Mouse (Mus musculus) heart, embryonic 14.5 days (tissue): ENCODE measurements around the gene Cfap161. TPM values are rescaled to one million over a fixed set of nuclear protein-coding genes. Genes with fewer than 3 reads are reported as not detected.

Experiments used
- ATAC-seq: fragments of 200-750 bp; cut with Nextera tagmentation; 2 replicates; pipeline ENCODE4 v1.8.0; 2017; ENCODE audit warnings: low read depth, moderate TSS enrichment; ENCODE audit not compliant: insufficient number of reproducible peaks, insufficient read depth, low FRiP score
- H3K27ac ChIP-seq, 2 experiments: fragments of 200-500 bp in 1 of 2; fragments of 300-500 bp in 1 of 2; sonication (generic) in 1 of 2; replicated peaks in 1 of 2; 2 replicates each; pipeline ENCODE4 v1.5.1; 2012 to 2014; ENCODE audit warnings: low read depth in 2 of 2, low read length in 2 of 2, control low read depth in 1 of 2, mild to moderate bottlenecking in 1 of 2, mixed read lengths in 1 of 2; ENCODE audit not compliant: control insufficient read depth in 1 of 2, insufficient read depth in 1 of 2
- H3K27me3 ChIP-seq: fragments of 300-500 bp; sonication (generic); 2 replicates; pipeline ENCODE4 v1.6.1; 2014; ENCODE audit warnings: mild to moderate bottlenecking, low read length, control low read depth; ENCODE audit not compliant: control insufficient read depth, insufficient read depth
- H3K36me3 ChIP-seq: fragments of 300-500 bp; sonication (generic); 2 replicates; pipeline ENCODE4 v1.6.1; 2014; ENCODE audit warnings: mild to moderate bottlenecking, control low read depth, low read length, mixed read lengths; ENCODE audit not compliant: control insufficient read depth, insufficient read depth
- H3K4me1 ChIP-seq, 2 experiments: fragments of 200-500 bp in 1 of 2; fragments of 300-500 bp in 1 of 2; sonication (generic) in 1 of 2; 2 replicates each; pipeline ENCODE4 v1.6.1; 2012 to 2014; ENCODE audit warnings: low read length in 2 of 2, control low read depth in 1 of 2, mixed read lengths in 1 of 2; ENCODE audit not compliant: control insufficient read depth in 2 of 2, insufficient read depth in 2 of 2
- H3K4me2 ChIP-seq: fragments of 300-500 bp; sonication (generic); 2 replicates; pipeline ENCODE4 v1.6.1; 2014; ENCODE audit warnings: mild to moderate bottlenecking, low read length
- H3K4me3 ChIP-seq, 2 experiments: fragments of 200-500 bp in 1 of 2; fragments of 300-500 bp in 1 of 2; sonication (generic) in 1 of 2; 2 replicates each; pipeline ENCODE4 v1.5.1; 2012 to 2014; ENCODE audit warnings: low read length in 2 of 2, mild to moderate bottlenecking in 2 of 2, control low read depth in 1 of 2, low read depth in 1 of 2, moderate library complexity in 1 of 2; ENCODE audit not compliant: control insufficient read depth in 1 of 2, insufficient read depth in 1 of 2
- H3K9ac ChIP-seq: fragments of 300-500 bp; sonication (generic); 2 replicates; pipeline ENCODE4 v1.6.1; 2014; ENCODE audit warnings: mild to moderate bottlenecking, low read length
- H3K9me3 ChIP-seq: fragments of 300-500 bp; sonication (generic); 2 replicates; pipeline ENCODE4 v1.6.1; 2016; ENCODE audit warnings: low read length, control low read depth; ENCODE audit not compliant: control insufficient read depth
- WGBS: fragments of 180-500 bp; shearing (Covaris S2); extraction: QIAGEN DNeasy Blood & Tissue Kit; methylation state at CpG from one replicate; pipeline ENCODE4 v1.1.7; 2014; 5-methylcytosine and 5-hydroxymethylcytosine counted together
- polyA plus RNA-seq: library from polyadenylated mRNA; unstranded; fragments of >200 nt; fragmentation: Nextera tagmentation; extraction: Ambion mirVana; gene quantifications from 2 replicates; pipeline ENCODE4 v1.2.1, GENCODE M21; 2014

Gene Cfap161
- polyA plus RNA-seq, 1 experiment from 2014 or later, result 3.3 TPM

GRCm38 (mm10) chr7:83748405-83748804 is 46.3 kb downstream of the Cfap161 start:
- WGBS, result 70% methylated on average over 1 of the region's 1 CpGs
- Histone ChIP-seq H3K9ac (no peak overlapping the region), H3K9me3 (no peaks in the 10 kb centered on the region), H3K4me3 (no peak overlapping the region), H3K27ac (no peak overlapping the region), H3K4me1 (peaks cover 10 to 18% of the 10 kb centered on the region in 2 experiments), H3K36me3 (no peaks in the 10 kb centered on the region), H3K4me2 (no peak overlapping the region), H3K27me3 (no peaks in the 10 kb centered on the region)
- no peak for ATAC-seq

DNA sequence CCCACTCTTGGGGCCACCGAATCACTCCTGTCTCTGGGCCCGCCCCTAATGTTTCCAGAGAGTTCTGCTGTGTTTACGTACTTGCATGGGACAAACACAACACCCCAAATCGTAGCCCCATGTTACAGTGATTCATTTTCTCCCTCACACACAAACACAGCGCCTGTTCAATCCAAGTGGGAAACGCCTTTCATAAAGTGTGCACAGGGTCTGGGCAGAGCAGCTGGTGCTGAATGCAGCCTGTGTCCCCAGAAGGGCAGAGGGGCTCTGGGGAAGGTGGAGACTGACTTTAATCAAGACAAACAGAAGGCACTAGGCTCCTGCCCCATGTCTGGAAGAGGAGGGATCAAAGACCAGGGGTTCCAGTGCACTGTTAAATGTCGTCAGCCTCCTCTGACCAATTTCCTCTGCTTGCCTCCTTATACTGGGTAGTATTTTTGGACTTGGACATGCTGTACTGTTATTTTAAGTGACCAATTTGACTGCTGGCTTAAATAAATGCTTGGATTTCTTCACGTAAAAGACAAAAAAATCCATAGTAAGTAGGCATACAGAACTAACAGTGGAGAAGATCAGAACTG is 48.5 kb downstream of the Cfap161 start:
- Histone ChIP-seq H3K9ac (peak overlapping the region; percentile 31), H3K36me3 (no peaks in the 10 kb centered on the region), H3K27me3 (no peaks in the 10 kb centered on the region), H3K4me2 (peak overlapping the region; percentile 64), H3K27ac (peak overlapping the region; percentile 24 to 55), H3K9me3 (no peaks in the 10 kb centered on the region), H3K4me1 (peaks cover 10 to 18% of the 10 kb centered on the region in 2 experiments), H3K4me3 (peak overlapping the region; percentile 17 to 22; a peak in 1 of 4 replicates)
- no peak for ATAC-seq
- WGBS, result 45% methylated on average over 8 of the region's 8 CpGs

DNA sequence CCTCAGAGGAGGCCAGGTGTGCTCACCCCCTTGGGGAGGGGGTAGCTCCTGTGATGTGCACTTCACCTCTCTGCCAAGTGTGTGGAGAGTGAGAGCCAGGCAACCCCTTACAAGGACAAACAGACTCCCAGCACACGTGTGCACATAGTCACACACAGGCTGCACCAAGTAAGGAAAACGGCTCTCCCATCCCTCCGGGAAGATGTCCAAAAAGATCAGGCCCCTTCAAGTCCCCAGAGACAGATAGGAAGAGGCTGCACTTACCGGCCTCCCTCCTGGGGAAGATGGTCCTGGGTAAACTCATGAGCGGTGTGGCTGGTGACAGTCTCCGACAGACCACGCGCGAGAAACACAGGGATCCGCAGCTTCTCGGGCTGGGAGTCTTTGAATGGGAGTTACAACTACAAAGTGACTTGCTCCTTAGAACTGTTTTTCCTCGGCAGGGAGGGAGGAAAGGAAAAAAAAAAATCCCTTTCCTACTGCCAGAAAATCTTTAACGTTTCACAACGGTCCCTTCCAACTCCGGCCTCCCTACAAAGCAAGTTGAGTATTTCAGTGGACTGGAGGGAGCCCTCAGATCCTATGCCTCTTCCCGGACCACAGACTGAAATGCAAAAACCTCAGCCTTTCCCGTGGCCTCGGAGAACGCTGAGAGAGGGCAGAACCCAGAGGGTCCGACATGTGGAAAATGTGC is 49.1 kb downstream of the Cfap161 start, which contains the start of gene Il16:
Il16 (minus strand) TSS at position 314 of the 694 bp plus-strand sequence.
- no peaks in the 10 kb centered on the region for H3K36me3 ChIP-seq
- 19% methylated on average over 20 of the region's 20 CpGs for WGBS
- ATAC-seq, result peak; percentile 49; the same call in 1 of the 2 replicates
- H3K4me2 ChIP-seq, result peak within 1 kb of the TSS; percentile 64
- no peaks in the 10 kb centered on the region for H3K27me3 ChIP-seq
- peak within 1 kb of the TSS; percentile 24 to 55 for H3K27ac ChIP-seq
- H3K4me3 ChIP-seq, result peak within 1 kb of the TSS; percentile 17 to 22
- H3K4me1 ChIP-seq, result peaks cover 10 to 18% of the 10 kb centered on the region in 2 experiments
- no peaks in the 10 kb centered on the region for H3K9me3 ChIP-seq
- H3K9ac ChIP-seq, result peak within 1 kb of the TSS; percentile 31

DNA sequence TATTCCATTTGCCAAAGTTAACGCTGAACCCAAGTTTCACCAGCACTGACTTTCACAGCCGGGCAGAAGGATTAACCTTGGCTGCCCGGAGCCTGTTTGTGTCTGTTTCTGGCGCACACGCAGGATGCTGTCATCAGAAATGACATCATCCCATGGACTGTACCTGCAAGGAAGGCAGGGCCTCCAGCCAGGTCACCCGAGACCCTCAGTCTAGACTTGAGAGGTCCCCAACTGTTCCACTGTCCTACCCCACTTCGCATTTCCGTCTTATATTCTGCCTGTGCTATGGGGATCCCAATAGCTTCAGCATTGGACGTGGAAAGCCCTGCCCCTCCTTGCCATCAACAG is 49.6 kb downstream of the Cfap161 start:
- Histone ChIP-seq H3K4me2 (peak overlapping the region; percentile 64), H3K27me3 (no peaks in the 10 kb centered on the region), H3K36me3 (no peaks in the 10 kb centered on the region), H3K4me1 (peaks cover 12 to 19% of the 10 kb centered on the region in 2 experiments), H3K27ac (peak overlapping the region; percentile 24 to 43), H3K9me3 (no peaks in the 10 kb centered on the region), H3K9ac (peak overlapping the region; percentile 31; the same call in 1 of the 2 replicates), H3K4me3 (peak overlapping the region; percentile 17 to 22; a peak in 3 of 4 replicates)
- no peak; the same call in 1 of the 2 replicates for ATAC-seq
- WGBS, result 62% methylated on average over 9 of the region's 9 CpGs

DNA sequence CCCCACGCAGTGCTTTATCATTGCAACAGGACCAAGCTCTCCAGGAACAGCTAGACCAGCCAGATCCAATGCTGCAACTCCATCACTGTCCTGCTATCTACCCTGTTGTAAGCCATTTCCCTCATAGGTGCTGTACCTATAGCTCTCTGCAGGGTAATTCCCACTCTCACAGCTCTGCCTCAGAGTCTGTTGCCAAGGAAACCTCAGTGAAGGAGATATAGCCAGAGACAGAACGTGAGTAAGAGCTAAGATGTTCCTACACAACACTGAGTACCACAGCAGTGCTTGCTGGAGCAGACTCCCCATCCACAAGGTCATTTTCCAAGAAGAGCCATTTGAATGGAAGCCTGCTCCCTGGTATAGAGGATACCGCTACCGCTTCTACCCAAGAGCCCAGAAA is 50.4 kb downstream of the Cfap161 start:
- H3K4me2 ChIP-seq, result peak overlapping the region; percentile 64; the same call in 1 of the 2 replicates
- peaks cover 16 to 20% of the 10 kb centered on the region in 2 experiments for H3K4me1 ChIP-seq
- no peaks in the 10 kb centered on the region for H3K9me3 ChIP-seq
- H3K27me3 ChIP-seq, result no peaks in the 10 kb centered on the region
- no peak overlapping the region for H3K4me3 ChIP-seq
- no peak overlapping the region for H3K9ac ChIP-seq
- no peak for ATAC-seq
- 0 out of 4 replicates have a peak overlapping the region, but pooled peaks of 1 of the 2 experiments have one; percentile 11 for H3K27ac ChIP-seq
- no peaks in the 10 kb centered on the region for H3K36me3 ChIP-seq
- WGBS, result 80% methylated on average over 4 of the region's 4 CpGs

DNA sequence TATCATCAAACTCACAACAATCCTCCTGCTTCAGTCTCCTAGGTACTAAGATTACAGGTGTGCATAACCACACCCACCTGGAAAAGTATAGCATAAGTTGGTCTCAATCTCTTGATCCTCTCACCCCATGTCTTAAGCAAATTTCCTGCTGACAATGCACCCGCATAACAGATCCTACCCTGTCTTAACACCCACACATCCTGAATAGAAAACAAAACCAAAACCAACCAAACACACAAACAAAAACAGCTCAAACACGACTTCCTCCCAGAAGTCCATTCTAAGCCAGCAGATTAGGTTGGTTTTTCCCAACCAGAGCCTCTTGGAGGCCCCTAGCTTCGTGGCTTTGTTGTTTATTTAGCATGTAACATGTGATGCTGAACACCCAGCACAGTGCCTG is 52.0 kb downstream of the Cfap161 start:
- WGBS, result 48% methylated on average over 3 of the region's 3 CpGs
- Histone ChIP-seq H3K27me3 (no peaks in the 10 kb centered on the region), H3K4me2 (no peak overlapping the region), H3K27ac (no peak overlapping the region), H3K4me3 (no peak overlapping the region), H3K4me1 (peaks cover 22 to 25% of the 10 kb centered on the region in 2 experiments), H3K9ac (no peak overlapping the region), H3K9me3 (no peaks in the 10 kb centered on the region), H3K36me3 (no peaks in the 10 kb centered on the region)
- ATAC-seq, result no peak

- H3K4me3 ChIP-seq, result no peak overlapping the region
- WGBS, result 82% methylated on average over 2 of the region's 2 CpGs
- H3K36me3 ChIP-seq, result no peaks in the 10 kb centered on the region
- H3K27me3 ChIP-seq, result no peaks in the 10 kb centered on the region
- H3K9me3 ChIP-seq, result no peaks in the 10 kb centered on the region
- no peak overlapping the region for H3K9ac ChIP-seq
- no peak overlapping the region for H3K4me2 ChIP-seq
- ATAC-seq, result no peak
- H3K4me1 ChIP-seq, result peaks cover 22 to 25% of the 10 kb centered on the region in 2 experiments
- no peak overlapping the region for H3K27ac ChIP-seq
These were observed 52.7 kb downstream of the Cfap161 start for GRCm38 (mm10) chr7:83742026-83742425.
